Mouse (Mus musculus): ENCODE measurements around the gene Slc31a1.

Slc31a1 gene

GRCm38 (mm10) chr4:62360088-62360804 is at the start of gene Slc31a1, which contains the start of gene Fkbp15:
Gene Slc31a1 (plus strand): TSS chr4:62360727.
Gene Fkbp15 (minus strand): TSS chr4:62360548.
- DNase-seq, result peak; percentile 94

DNA sequence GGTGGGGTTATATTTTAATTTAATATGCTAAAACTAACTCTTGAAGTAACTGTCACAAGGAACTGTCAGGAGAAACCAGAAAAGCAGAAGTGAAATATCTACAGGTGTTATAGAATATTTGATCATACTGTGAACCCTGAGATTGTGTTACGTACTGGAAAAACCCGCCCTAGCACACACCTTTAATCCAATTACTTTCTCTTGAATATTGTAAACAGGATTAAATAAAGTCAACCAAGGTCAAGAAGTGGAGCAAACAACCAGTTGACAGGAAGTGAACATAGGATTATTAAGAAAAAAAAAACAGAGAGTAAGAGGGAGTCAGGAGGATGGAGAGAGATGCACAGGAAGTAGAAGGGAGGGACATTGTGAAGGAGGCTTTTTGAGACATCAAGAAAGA is 47.7 kb upstream of the Slc31a1 start:
- no peak for DNase-seq

DNA sequence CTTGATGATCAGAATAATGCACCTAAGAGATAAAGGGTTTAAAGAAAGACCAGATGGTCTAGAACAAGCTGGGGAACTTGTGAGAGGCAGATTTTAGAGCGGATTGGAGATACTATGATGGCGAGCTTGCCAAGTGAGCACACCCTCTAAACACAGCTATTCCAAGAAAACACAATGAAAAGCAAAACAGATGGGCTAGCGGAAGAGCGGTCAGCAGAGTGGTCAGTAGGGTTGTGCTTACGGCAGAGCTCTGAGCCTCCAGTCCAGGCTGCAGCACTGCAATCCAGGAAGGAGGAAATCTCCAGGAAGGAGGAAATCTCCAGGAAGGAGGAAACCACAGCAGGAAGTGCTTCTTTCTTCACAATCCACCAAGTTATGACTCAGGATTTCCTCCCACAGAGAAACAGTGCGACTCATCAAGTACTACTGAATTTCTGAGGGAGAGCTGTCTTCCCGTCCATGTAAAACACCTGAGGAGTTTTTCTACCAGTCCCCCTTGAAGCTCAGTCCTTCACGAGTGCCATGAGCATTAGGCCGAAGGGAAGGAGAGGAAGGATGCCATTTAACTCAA is 46.8 kb upstream of the Slc31a1 start:
- DNase-seq, result no peak

GRCm38 (mm10) chr4:62314516-62314915 is 46.0 kb upstream of the Slc31a1 start:
- no peak for DNase-seq

GRCm38 (mm10) chr4:62316456-62316855 is 44.1 kb upstream of the Slc31a1 start:
- no peak for DNase-seq

GRCm38 (mm10) chr4:62318294-62318693 is 42.2 kb upstream of the Slc31a1 start:
- DNase-seq, result no peak

- DNase-seq, result no peak
These were observed 37.8 kb upstream of the Slc31a1 start for GRCm38 (mm10) chr4:62322684-62323083.

DNA sequence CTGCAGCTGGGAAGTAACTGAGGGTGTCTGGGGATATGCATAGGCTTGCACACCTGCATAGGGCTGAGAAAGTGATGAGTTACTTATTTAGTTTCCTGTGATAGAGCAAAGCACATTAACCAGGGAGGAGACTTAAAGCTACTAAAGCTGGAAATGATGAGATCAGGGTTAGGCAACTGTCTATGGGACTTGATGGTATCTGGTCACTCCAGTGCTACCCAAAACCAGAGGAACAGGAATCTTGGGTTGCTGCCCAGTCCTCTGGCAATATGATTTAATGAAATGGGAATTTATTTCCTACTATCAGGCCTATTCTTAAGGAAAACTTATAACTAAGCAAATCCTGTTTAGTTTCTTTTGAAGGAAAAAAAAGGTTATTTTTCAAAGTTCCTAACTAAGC is 34.4 kb upstream of the Slc31a1 start:
- no peak for DNase-seq

DNA sequence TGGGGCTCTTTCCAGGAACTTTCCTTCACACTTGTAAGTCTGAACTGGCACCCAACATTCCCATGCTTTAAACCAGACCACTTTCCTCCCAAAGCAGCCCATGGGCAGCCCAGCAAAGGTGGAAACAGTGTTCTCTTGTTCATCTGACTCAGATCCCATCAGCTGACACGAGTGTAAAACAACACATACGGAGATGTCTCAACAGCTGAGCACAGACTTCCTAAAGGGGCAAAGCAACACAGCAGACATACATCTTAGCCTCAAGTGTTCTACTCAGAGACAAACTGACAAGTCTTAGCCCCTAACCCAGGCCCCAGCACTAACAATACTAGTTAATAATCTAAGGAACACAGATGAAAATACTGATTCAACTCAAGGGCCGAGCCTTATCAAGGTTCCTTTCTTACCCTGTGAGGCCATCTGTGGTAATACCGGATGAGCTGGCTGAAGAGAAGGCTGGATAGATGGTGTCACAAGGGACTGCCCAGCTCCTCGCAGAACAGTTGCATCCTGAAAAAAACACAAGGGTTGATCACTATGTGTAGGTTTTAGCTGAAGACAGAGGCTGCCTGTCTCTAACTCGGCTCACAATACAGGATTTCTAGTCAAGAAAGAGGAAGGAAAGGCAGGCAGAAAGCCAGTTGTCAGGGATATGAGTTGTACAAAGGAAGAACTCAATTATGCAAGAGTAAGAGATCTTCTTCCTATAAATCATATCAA is 31.4 kb upstream of the Slc31a1 start:
- no peak for DNase-seq

GRCm38 (mm10) chr4:62331977-62332376 is 28.6 kb upstream of the Slc31a1 start:
- DNase-seq, result no peak

GRCm38 (mm10) chr4:62338536-62338935 is 22.0 kb upstream of the Slc31a1 start:
- DNase-seq, result no peak

DNA sequence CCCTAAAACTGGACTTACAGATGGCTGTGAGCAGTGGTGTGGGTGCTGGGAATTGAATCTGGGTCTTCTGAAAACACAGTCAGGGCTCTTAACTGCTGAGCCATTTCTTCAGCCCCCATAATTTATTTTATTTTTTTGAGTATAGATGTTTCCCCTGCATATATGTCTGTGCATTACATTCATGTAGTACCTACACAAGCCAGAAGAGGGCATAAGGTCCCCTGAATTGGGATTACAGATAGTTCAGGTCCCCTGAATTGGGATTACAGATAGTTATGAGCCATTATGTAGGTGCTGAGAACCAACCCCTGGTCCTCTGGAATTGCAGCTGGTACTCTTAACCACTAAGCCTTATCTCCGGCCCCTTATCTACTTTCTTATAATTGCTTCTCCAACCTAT is 16.5 kb upstream of the Slc31a1 start:
- peak; percentile 13 for DNase-seq

DNA sequence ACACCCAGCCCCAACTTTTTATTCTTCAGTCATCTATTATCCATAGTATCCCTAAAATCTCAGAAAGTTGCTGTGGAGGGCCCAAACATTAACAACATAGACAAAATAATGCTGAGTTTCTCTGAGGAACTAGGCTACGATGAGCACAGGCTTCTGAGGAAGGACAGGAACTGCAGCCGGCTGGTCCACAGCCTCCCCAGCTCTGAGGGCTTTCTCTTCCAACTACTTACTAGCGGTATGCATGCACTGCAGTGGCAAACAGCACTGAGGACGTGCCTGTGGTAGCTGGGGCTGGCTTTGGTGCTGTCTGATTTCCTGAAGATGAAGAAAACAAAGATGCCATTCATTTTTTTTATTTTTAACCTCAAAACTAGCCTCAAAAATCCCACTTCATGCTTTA is 14.7 kb upstream of the Slc31a1 start:
- no peak for DNase-seq

- no peak for DNase-seq
These were observed 12.8 kb upstream of the Slc31a1 start for GRCm38 (mm10) chr4:62347605-62348328.

DNA sequence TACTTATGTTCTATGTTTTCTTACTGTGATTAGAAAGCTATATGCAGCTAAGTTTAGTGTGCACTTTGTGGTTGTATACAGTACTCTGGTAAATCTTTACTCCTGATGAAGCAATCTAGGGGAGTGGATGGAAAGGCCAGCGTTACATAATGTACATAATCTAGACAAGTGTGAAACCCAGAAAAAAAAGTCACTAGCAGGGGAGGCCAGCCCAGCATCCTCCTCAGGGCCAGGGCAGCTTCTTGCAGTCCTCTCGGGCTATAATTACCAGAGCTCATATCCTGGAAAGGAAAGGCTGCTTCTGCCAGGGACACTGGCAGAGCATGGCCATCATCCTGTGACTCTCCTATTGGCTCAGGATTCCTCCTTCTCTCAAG is 12.2 kb upstream of the Slc31a1 start:
- DNase-seq, result no peak

DNA sequence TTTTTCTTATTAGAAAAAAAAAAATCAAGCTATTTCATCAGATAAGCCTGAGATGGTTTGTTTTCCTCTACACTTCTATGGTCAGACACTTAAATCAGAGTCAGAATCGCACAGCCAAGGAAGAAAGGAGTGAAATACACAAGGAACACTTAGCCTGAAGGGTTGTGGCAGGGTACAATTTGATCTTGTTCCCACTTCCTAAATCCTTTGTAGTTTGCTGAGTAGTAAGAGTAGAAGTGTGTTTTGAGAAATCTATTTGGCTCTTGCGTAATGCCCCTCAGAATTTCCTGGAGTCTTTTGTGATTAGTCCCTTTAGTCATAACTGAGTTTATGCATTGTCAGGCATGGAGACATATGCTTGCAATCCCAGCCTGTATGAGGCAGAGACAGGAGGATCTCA is 11.2 kb upstream of the Slc31a1 start:
- DNase-seq, result no peak

GRCm38 (mm10) chr4:62357631-62358148 is 2.8 kb upstream of the Slc31a1 start:
- DNase-seq, result no peak

DNA sequence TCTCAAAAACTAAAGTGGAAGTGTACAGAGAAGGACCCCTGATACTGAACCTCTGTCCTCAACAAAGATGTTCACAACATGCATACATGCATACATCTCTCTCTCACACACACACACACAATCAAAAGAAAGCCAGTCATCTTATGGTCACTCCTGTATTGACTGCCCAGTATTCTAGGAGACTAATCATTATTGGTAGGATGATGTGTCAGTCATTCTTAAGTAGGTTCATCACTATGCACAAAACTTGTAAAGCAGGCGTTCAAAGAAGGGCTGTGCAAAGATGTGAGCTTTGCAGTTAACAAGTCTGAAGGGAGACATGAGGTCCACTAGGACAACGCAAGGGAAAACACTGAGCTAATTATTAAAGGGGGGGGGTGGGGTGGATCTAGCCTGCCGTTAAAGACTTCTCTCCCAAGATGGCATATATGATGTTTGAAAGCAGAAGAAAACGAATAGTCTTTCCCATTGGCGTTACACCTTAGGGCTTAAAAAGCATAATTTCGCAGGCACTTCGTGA is 1.2 kb upstream of the Slc31a1 start:
- DNase-seq, result no peak

GRCm38 (mm10) chr4:62360805-62361455 is 403 bp downstream of the Slc31a1 start:
- peak; percentile 4 for DNase-seq

DNA sequence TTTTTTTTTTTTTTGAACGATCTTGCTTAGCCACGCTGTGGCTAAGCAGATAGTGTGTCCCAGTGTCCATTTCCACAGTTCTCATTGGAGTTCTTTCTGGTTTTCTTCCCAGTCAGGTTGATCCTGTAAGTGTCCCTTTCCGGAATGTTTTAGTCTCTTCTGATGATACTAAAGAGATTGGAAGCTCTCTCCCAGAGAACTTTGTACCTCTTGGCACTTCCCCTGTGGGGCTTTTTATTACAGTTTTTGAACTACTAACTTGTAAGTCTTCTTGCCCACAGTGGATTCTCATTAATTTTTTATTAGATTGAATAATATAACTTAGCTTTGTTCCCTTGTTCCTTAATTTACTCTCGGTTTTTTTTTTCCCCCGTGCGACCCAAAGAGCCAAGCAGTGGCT is 1.0 kb downstream of the Slc31a1 start:
- DNase-seq, result no peak

DNA sequence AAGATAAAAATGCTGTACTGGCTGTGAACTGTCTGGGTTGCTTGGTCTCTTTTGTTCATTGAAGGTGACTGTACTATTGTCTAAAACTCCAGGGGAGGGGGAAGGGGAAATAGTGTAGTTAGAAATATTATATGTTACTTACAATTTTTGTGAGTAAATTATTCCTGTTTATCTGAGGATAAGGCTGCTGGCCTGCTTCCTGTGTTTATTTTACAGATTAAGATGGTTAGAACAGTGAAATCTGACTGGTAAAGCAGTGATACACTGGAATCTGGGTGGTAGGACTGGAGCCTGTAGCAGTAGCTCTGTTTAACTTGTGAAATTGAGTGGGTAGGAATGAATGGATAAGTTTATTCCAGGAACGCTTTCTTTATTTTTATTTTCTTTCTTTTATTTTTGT is 1.5 kb downstream of the Slc31a1 start:
- DNase-seq, result no peak

DNA sequence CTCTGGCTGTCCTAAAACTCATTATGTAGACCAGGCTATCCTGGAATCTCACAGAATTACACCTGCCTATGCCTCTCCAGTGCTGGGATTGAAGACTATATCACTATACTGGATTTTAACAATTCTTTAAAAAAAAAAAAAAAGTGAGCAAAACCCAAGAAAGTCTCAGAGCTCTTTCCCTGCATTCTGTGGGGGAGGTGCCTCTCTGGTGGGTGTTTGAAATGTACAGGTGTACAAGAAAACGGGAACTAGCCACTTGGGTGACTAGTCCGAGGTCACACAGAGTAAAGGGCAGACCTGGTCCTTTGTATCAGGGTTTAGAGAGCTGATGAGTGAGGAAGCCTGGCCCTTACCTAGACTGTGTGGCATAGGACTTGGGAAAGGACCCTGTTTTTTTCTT is 1.9 kb downstream of the Slc31a1 start:
- DNase-seq, result no peak

GRCm38 (mm10) chr4:62364299-62364698 is 3.8 kb downstream of the Slc31a1 start:
- DNase-seq, result no peak

Measured in thymus, postnatal 25 days (tissue).